Mouse (Mus musculus) bone marrow macrophage, adult 2 months (primary cell): Measurements from ENCODE around the gene Fkbp8.

Experiments
- CTCF ChIP-seq: IDR thresholded peaks from 2 replicates; pipeline ENCODE4 v1.5.1; 2012; ENCODE audit warnings: low read depth, mild to moderate bottlenecking, low read length, moderate library complexity
- POLR2A ChIP-seq: IDR thresholded peaks from 2 replicates; pipeline ENCODE4 v1.6.1; 2012; ENCODE audit warnings: mild to moderate bottlenecking, low read depth, low read length, borderline replicate concordance

DNA sequence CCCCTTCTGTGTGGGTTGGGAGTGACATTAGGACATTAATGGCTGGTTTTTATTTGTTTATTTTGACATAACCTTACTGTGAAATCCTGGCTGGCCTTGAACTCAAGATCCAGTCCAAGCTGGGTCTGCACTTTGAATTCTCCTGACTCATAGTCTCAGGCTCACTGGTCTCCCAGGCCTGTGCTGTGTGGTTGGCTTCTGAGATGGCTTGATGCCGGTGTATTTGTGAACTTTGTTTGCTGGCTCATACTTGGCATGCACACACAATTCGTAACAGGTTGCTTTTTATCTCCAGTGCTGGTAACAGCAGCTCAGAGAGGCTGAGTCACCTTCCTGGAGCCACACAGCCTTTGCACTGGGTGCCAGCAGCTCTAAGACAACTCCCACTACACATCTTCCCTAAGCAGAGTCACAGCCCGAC is 2.2 kb downstream of the Fkbp8 start:
- TF ChIP-seq POLR2A (no peak), CTCF (no peak)
